Mouse (Mus musculus) megakaryocyte progenitor cell, adult 5-6 weeks (primary cell): ENCODE measurements around the gene Ahcyl1. TPM values are rescaled to one million over a fixed set of nuclear protein-coding genes. Genes with fewer than 3 reads are reported as not detected.

Experiments used
- ATAC-seq: replicated peaks from 2 replicates; pipeline ENCODE4 v1.8.0; 2016; ENCODE audit warnings: mild to moderate bottlenecking, moderate TSS enrichment, inconsistent platforms; ENCODE audit not compliant: poor library complexity
- total RNA-seq, 2 experiments: library from RNA; stranded (forward) in 1 of 2; stranded (reverse) in 1 of 2; fragments of 157-497, 149-512 nt in 1 of 2; fragments of 200-1000 nt in 1 of 2; gene quantifications; 2 replicates each; pipeline versions ENCODE4 v1.2.3 to v1.2.4; 2015 to 2017

Ahcyl1 gene
- total RNA-seq, 2 experiments from 2014 or later, result 42.3 to 84.9 TPM

DNA sequence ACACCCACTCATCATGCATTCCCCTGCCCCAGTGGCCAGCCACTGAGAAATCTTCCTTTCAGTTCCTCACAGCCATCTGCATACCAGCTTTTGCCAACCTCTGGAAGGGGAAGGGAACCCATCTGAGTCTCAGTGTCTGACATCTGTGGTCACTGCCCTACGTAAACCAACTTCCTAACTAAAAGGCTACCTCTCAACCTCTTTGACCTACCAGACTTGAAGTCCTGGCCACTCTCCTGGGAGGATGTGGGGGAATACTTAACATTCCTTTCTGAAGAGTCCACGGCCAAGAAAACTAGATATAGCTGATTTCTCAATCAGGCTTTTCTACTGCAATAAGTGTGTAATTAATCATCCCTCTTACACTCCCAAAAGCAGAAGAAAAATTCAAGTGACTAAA is 9.8 kb upstream of the Ahcyl1 start:
- peak; percentile 88 for ATAC-seq

DNA sequence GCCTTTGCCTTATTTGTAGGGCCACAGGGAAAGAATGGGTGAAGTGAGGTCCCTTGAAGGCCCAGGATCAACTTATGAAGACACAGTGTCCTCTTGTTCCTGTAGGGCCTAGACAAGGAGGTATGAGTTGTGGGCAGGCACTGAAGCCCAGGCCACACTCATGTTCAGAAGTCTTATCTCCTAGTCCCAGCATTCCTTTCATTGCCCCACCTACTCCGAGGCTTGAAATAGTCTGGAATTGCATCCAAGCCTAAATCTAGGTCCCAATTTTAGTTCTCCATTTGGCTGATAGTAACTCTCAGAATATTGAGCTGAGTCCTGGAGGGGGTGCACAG is 8.0 kb upstream of the Ahcyl1 start:
- ATAC-seq, result no peak

DNA sequence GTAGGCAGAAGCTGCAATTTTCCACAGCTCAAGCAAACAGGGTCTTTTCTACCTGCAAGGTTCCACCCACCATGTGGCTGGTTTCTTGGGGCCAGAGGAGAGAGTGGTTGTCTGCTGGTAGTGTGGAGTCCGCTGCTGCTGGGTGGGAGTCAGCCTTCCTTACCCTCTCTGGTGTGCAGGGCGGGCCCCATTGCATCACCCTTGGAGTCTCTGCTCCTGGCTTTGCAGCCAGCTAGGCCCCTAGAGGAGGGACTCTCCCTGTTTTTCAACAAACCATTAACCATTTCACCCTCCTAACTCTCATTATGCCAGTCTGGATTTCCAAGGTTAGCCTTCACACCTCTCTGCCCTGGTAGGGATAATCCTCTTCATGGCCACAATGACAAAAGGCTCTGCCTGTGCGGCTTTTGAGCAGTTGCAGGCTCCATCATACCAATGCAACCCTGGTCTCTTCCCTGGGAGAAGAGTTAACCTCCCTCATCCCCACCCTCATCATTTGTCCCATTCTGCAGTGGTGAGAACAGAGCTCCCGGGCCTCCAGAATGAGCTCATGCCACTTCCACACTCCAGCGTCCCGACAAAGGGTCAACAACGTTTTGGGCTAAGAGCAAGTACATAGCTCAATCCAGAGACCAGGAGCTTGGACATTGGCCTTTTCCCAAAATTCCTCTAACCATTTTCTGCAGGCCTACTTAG is 7.5 kb upstream of the Ahcyl1 start:
- ATAC-seq, result no peak

DNA sequence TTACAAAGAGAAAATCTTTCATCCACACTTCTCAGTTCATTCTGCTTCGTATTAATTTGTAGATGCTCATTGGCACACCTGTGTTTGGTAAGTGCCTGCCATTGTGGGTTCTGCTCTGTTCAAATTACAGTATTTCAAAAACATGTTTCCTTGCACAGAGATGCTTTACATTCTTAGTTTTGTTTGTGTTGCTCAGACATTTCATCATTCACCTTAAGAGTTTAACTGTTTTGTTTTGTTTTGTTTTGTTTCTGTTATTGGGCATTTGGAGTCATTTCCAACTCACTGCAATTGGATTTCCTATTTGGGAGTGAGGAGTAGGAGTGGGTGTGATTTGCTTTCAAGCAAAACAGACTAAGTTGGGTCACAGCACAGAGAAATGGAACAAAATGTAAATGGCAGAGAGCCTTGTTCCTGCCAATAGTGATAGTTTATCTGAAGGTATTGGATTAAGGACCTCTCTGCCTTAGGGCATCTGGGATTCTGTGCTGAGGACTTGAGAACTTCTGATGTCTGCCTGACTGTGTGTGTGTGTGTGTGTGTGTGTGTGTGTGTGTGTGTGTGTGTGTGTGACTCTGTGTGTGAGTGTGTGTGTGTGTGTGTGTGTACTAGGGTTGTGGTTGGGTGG is 5.5 kb upstream of the Ahcyl1 start:
- ATAC-seq, result no peak

DNA sequence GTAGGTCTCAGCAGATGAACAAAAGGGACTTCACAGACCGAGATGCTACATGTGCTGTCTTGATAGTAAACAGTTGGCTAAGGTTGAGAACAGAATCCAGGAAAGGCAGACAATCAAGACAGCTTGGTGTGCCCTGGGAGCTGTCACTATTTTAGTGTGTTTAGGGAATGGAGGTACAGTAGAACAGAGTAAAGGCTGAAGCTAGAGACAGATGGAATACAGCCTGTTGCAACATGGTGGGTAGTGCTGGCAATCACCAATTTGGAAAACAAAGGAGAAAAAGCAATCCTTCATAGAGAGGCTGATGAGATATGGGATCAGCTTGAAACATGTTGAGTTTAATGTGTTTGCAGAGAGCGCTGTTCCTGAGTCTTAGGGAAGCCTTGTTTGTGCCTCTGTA is 4.3 kb upstream of the Ahcyl1 start:
- no peak for ATAC-seq

DNA sequence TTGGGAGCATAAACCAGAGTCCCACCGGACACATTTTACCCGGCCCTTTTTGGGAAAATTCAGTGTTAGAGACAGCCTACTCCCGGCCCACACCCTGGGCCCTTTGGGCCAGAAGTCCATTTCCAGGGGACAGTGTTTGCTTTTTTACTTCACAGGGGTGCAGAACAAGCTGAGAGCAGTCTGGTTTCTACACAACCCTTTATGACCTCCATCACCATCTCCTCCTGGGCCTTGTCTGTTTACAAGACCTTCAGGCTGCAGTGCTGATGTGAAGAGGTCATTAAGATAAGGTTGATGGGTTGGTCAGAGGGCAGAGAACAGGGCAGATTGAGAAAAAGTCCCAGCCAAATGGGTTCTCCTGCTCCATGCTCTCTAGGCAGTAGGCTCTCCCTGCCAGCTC is 550 bp upstream of the Ahcyl1 start:
- no peak for ATAC-seq

DNA sequence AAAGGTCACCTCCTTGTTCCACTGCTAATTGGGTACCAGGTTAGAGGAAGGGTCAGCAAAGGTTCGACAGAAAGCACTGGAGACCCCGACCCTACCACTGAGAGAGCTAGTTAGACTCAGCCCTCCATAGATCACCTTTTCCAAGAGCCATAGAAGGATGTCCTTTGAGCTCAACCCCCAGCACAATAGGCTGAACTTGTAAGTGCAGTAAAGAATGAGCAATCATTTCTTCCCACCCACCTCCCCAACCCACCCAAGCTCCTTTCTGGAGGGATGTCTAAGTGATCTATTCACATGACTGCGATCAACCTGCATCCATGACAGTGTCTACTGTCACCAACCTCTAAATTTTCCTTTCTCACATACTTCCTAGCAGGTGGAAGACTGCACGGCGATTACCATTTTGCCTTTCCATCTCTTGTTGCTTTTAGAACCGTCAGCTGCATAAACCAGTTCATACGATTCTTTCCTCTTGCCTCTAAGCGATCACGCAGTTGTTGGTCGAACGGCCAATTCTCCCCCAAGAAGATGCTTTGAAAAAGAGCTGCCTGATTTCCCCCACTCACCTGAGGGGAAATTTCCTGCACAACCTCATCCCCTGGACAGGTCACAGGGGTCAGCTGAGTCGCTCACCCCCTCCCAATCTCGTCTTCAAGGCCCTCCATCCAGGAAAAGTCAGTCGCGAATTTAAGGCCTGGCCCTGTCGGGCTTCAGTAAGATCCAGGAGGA is 977 bp downstream of the Ahcyl1 start:
- no peak for ATAC-seq

DNA sequence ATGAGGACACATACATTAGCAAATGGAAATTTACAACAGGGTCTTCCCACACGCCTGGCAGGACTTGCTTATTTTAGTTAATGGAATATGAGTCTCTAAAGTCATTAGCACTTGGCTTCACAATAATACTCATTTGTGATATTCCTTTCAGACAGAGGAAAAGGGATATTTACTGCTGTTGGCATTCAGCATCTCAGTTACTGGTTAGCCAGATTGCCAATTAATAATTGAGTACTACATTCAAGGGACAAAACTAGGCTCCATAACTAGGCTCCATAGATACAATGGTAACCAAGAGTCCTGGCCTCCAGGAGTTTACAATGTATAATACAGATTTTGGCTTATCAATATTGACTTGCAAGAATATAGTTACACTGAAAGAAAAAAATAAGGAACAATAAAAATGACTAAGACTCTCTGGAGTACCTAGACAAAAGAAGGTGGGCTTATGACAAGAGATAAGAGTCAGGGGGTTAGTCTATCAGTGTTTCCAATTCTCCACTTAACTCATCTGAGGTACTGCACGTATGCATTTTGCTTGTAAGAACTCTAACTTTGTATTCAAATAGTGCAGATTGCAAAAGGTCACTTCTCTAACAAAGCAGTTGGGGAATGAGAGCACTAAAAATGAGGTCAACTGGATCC is 2.0 kb downstream of the Ahcyl1 start:
- no peak for ATAC-seq

DNA sequence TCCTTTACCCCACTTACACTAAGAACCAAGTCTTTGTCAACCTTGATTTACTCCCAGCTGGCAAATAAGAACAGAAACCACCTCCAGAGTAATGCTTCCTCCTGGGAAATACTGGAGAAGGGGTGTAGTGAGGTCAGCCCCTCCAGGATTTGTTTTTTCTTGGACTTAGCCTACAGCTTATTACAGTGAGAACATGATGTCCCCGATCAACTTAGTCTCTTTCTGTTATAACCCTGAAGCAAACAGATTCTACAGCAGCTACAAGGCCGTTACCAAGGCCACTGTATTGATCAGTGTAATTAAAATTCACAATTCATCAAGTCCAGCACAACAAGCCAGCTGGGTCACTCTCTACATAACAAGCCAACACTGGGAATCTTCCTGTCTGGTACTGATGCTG is 6.0 kb downstream of the Ahcyl1 start:
- no peak for ATAC-seq

DNA sequence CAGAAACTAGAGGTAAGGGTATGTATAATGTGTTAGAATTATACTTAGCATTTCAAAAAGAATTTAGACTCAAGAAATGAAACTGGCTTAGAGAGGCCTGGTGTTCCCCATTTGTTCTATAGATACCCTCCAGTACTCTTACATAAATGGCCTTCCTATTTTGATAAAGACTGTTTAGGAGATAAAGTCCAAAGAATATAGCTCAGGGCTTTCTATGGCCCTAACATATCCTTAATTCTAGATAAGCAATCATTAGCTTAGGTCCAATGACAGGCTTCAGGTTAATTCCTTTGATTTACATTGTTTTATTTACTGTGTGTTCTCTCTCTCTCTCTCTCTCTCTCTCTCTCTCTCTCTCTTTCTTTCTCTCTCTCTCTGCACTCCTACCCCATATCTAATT is 7.1 kb downstream of the Ahcyl1 start:
- ATAC-seq, result no peak

DNA sequence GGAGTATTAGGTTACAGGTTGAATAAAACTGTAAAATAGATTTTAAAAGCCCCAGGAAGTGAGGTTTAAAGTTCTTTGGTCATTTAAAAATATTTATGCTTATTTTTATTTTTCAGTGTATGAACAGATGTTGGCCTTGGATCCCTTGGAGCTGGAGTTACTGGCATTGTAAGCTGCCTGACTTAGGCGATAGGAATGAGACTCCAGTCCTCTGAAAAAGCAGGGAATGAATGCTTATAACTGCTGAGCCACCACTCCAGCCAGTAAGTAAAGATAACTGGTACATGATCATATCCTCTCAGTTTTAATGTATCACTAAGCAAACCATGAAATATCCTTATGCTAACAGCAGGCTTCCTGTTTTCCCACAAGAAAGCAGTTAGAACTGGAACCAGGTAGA is 8.1 kb downstream of the Ahcyl1 start:
- ATAC-seq, result no peak

DNA sequence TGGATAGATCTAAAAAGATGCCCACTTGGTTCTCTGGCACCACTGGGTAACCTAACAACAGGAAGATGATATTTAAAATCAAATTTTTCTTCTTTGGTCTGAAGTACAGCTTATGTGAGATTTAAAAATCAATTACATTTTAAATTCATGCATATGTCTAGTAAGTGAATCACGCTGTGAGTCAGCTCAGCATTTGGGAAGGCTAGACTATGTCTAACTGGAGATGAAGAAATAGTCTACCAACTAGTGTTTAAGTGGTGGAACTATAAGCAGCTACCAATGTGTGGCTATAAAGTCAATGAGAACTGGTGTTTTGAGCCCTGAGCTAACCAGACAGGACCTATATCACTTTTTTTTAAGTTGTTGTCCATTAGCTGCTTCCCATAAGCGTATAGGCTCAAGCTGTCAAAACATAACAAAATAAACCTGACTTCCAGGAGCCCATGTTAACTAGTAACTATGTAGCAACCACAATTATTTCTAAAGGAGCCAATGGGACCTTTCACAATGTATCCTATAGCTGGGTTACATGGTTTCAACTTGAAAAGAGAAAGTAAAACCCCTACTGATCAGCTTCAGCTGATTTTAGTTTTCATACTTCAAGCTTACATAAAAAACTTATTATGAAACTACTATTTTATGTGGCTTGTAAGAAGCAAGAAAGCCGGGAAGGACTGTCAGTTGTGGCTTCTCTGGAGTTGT is 9.9 kb downstream of the Ahcyl1 start:
- ATAC-seq, result peak; percentile 57

DNA sequence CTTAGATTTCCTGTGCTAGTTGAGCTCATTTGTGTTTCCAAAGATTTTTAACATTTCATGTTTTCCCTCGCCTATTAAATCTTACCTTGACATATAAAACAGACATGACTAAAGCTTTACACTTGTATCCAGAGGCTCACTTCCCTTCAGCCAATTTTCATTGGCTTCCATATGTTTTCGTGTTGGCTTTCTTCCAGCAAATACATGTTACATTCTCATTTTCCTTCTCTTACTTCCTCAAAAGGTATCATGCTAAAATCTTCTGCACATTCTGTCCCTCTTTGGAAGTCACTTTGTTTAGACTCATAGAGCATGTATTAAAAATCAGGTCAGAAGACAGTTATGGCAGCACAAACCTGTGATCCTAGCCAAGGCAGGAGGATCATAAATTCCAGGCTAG is 10.7 kb downstream of the Ahcyl1 start:
- ATAC-seq, result no peak

DNA sequence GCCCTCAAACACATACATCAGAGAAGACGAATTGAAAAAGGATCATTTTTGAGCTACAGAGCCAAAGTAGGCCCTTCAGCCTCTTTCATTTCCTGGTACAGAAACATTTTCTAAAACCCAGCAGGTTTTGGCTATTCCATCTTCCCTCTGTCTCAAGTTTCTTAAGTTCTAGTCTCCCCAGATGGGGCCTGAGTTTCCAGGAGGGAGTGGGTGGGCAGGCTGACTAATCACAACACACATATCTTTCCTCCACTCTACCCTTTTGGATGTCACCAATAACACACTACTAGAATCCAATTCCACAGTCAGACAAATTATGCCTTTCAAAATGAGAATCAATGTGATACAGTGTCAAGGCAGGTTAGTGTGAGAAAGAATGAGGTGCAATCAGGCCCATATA is 12.8 kb downstream of the Ahcyl1 start:
- no peak for ATAC-seq

DNA sequence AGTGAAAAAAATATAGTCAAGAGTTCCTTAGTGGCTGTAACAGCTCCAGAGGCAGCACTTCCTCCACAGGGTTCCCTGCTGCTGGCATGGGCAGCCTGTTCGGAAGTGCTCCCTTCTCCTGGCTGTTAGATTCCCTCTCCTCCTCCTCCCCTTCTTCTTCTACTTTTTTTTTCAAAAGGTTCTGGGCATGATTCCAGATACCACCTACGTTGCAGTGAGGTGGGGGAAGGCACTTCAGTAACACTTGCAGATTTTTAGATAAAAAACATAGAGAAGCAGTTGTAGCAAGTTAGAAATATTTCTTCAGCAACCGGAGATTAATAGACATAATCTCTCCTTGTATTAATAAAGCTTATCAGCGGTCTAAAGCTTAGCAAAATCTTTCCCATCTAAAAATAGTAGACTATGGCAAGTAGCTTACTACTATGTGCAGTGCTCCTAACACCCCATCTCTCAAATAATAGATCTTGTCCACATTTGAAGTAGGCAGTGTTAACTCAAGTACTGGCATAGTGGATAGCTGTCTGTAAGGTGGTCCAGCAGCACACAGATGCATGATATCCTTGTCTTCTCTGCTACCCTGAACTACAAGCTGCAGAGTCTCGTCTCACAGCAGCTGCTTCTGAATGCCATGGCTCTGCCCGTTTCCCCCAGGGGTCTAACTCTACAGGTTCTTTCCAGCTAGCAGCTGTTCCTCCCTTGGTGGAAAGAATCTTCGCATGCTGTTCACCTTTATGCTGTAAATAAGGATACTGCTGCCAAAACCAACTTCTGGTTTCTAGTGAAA is 15.4 kb downstream of the Ahcyl1 start:
- peak; percentile 68 for ATAC-seq

DNA sequence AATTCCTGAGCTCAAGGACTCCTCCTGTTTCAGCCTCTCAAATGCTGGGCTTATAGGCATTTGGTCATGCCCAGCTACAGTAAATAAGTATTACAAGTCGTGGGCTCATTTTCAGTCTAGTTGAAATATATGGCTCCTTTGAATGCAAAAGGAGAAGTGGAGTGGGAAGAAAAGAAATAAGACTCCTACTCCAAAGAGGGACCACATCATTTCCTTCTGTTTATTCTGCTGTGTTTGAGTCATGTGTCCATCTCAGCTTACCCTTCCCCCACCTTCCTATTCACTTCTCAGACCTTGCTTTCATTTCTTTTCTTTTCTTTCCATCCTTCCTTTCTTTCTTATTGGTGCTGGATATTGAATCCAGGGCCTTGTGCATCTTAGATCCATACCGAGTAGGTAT is 24.9 kb downstream of the Ahcyl1 start:
- peak; percentile 46 for ATAC-seq

DNA sequence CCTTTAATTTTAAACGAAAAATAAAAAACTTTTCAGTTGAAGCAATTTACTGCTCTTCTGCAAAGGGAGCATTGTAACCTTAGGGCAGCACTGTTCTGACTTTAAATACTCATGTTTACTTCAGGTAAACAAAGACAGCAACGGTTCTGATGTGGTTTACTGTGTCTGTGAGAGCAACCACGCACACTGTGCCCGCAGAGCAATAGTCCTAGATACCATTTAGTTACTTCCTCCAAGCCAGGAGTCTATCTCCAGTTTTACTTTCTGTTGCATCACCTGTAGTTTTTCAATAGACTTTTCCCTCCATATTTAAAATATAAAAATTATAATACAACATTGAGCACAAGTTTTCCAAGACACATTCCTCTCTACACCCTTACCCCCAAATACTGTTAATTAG is 25.9 kb downstream of the Ahcyl1 start:
- ATAC-seq, result no peak

DNA sequence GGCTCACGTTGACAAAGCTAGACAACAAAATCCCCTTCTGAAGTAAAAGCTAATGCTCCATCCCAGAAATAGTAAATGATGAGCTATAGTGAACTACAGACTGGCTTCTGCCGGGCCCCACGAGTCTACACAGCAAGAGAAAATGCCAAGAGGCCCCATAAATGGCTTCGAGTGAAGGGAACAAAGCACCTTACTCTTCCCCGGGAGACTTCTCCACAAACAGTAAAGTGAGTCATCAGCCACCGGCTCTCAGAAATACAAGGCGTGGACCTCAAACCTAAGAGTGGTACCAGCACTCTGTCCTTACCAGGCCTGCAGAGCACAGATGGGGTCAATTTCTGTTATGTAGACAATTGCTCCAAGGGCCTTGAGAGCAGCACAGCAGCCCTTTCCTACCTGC is 27.6 kb downstream of the Ahcyl1 start:
- no peak for ATAC-seq

DNA sequence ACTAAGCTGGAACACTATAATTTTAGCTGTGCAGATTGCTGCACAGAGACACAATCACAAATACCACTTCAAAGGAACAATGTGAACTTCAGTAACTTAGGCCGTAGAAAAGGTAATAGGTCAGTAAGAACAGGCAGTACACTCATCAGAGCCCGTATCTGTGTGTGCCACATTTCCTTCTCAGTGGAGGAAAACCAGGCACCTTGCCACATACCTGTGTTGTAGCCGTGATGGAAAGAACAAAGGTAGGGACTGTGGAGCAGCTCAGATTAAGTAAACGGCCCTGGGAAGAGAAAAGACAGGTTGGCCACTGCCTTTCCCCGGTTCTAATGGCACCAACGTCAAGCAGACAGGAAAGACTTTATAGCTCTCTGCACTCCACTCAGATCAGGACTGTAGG is 28.9 kb downstream of the Ahcyl1 start:
- no peak for ATAC-seq

DNA sequence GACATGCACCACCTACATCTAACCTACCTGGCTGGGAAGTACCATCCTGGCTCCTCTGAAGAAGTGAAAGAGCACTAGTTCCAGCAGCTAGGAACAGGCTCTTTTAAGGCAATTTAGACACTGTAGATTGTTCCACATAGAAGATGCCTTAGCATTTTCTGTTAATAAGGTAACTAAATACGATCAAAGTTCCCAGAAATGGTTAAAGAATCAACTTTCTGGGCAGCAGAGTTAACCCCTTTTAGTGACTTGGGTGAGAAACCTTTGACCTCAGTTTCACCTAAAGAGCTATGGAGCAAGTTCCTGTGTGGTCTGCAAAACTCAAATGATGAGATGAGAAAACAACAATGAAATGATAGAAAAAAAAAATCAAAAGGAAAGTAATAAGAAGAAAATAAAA is 31.7 kb downstream of the Ahcyl1 start:
- no peak for ATAC-seq

DNA sequence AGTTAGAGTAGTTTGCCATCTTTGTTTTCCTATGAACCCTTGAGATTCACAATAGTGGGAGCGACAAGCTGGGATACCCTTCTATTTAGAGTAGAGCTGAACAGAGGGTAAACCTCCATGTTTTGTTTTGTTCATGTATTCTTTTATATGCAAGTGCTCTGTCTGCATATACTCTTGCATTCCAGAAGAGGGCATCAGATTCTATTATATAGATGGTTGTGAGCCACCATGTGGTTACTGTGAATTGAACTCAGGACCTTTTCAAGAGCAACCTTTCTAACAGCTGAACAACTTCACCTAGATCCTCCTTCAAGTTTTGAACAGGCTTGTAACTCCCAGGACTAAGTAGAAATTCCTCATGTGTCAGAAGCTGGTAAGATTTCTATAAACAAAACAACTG is 37.4 kb downstream of the Ahcyl1 start:
- ATAC-seq, result peak; percentile 60; the same call in 1 of the 2 replicates
